Mouse (Mus musculus) spleen, adult 12 weeks (tissue): Measurements from ENCODE around the gene Olfr985.

Experiments used
- DNase-seq: peaks from one replicate; pipeline ENCODE4 v3.0.0; 2022; ENCODE audit warnings: low spot score

The Olfr985 gene

GRCm38 (mm10) chr9:40130084-40130483 lies at the start of gene Olfr985:
TSS of gene Olfr985 (minus strand) at chr9:40130184.
- DNase-seq, result no peak

DNA sequence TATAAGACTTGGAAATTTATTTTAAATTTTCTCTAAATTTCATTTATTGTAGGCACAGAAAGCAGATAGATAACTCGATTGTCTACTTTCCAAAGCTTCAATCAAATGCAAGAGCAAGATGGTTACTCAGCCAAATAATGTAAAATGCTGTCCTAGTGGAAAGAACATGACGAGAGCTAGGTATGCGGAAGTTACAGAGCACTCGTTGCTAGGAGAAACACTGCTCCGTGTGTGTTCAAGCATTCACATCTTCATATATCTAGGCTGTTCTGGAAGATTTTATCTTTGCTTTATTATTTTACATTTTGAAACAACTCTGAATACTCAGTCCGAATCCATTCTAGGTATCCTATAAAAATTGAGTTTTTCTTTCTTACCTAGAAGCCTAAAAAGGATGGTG lies 47.0 kb upstream of the Olfr985 start:
- DNase-seq, result no peak

GRCm38 (mm10) chr9:40166446-40166845 lies 36.5 kb upstream of the Olfr985 start:
- DNase-seq, result no peak

GRCm38 (mm10) chr9:40155118-40155644 lies 25.2 kb upstream of the Olfr985 start:
- no peak for DNase-seq

GRCm38 (mm10) chr9:40141544-40141943 lies 11.6 kb upstream of the Olfr985 start:
- no peak for DNase-seq

DNA sequence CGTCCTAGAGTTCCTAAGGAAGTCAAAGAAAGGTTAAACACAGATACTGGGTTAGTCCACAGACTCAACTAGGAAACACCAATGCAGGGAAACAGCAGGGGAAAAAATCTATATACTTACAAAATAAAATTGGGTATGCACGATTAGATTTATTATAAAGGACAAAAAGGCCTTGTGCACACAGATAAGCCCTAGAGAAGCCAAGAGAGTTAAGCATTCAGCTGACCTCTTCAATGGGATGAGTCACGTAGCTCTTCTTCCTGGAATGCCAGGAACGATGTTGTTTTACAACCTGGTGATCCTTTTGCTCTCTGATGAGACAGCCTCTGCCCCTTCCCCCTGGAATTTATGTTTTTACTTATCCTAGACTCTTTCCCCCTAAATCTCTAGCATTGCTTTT lies 9.5 kb upstream of the Olfr985 start:
- no peak for DNase-seq

DNA sequence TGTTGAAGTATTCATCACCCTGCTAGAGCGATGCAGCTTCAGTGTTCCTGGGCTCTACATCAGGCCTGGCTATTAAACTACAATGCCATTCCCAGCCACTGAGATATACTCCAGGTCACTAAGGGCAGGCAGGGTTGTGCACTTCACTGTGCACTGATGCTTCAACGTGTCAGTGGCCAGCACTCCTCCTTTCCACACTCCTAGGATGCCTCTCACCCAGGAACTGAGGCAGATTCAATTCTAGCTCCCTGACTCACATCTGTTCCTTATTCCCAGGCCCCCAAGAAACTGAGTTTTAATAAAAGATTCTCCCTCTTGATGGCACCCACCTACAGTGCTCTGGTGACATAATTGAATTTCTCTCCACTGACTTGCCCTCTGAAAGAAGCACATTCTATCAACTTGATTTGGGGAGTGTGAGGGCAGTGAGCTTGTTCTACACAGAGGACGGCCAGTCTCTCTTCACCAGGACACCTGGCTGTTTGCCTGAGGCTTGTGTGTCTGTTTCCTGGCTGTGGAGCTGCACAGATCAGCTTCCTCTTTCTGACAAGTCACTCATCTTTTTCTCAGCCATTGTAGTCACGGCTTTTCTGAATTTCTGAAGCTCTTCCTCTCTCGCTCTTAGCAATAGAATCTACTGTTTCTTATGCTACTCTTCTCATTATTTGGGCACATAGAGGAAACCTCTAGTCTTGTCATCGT lies 7.2 kb upstream of the Olfr985 start:
- DNase-seq, result no peak

GRCm38 (mm10) chr9:40130556-40130955 lies 572 bp upstream of the Olfr985 start:
- no peak for DNase-seq

- DNase-seq, result no peak
Measured at GRCm38 (mm10) chr9:40117287-40117659, 12.7 kb downstream of the Olfr985 start.

GRCm38 (mm10) chr9:40116645-40117286 lies 13.2 kb downstream of the Olfr985 start:
- DNase-seq, result no peak

DNA sequence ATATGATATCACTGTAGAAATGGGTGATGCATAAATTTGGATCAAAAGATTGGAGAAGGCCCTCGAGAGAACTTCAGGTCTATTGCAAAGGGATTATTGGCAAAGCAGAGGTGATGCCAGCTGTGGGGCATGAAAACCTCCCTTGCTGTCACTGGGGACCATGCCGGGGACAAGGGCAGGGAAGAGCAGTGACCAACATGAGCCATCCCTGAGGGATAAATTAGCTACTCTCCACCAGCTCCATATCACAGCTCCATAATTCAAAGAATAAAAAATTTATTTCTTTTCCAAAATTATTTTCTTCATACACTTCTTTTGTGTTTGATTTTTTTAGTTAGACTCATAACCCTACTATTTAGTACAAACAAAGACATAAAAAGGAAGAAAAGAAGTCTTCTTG lies 15.9 kb downstream of the Olfr985 start, which contains the start of gene Olfr984:
TSS of gene Olfr984 (minus strand) at position 101 of the 400 bp plus-strand sequence.
- DNase-seq, result no peak

- DNase-seq, result no peak
Measured at GRCm38 (mm10) chr9:40094769-40095168, 35.2 kb downstream of the Olfr985 start.

DNA sequence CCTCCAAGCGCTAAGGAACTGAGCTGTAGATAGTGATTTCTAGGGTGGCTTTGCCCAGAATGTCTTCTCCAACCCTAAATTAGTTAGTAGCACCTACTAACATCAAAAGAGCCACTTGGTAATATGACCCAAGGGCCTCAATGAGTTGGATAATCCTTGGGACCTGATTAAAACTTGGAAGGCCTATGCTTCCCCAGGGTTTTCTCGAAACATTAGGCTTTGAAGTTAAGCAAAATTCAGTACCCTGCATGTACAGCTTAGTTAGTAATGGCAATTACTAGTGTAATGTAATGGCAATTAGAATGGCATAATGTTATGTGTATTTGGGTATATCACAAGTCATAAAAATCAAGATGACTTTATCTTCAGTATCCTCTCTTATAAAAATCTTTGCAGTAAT lies 36.5 kb downstream of the Olfr985 start, which contains the start of gene Olfr983:
TSS of gene Olfr983 (minus strand) at position 101 of the 400 bp plus-strand sequence.
- no peak for DNase-seq
